Comparison of ENCODE assay signal across 14 mouse cellular contexts in genomic region chr17:90704773-90705172, GRCm38 (mm10).
A peak's percentile ranks its signal among the peaks of the same experiment; 100 is the strongest.
DNase-seq lines count a peak whose midpoint lies in the region; ATAC-seq lines count a peak whose summit lies in the region.
"Had no signal": no experiment of that assay in that cellular context is flagged by ENCODE, and none has a peak within 500 bp of the region (broad histone marks: within the 10 kb centered on the region; RNA-seq: fewer than 3 reads in every experiment).

No protein-coding gene starts in this region.

- no peak overlapping the region for H3K4me3 ChIP-seq in forebrain, embryonic 13.5 days
- no peak overlapping the region for H3K4me3 ChIP-seq in forebrain, embryonic 10.5 days
- H3K4me3 ChIP-seq in forebrain, embryonic 15.5 days = no peak overlapping the region
- H3K4me3 ChIP-seq in neural tube, embryonic 13.5 days = no peak overlapping the region
- no peak overlapping the region for H3K4me3 ChIP-seq in limb, embryonic 10.5 days
- H3K4me3 ChIP-seq: embryonic facial prominence, embryonic 15.5 days; kidney, embryonic 15.5 days; limb, embryonic 13.5 days had no signal

- peaks cover 7% of the 10 kb centered on the region; the same call in 1 of the 2 replicates for H3K4me1 ChIP-seq in forebrain, embryonic 13.5 days
- peaks cover 10% of the 10 kb centered on the region; the same call in 1 of the 2 replicates for H3K4me1 ChIP-seq in forebrain, embryonic 10.5 days
- H3K4me1 ChIP-seq in forebrain, embryonic 15.5 days = no peaks in the 10 kb centered on the region; the same call in 1 of the 2 replicates
- H3K4me1 ChIP-seq in neural tube, embryonic 13.5 days (replicated peaks) = peaks cover 7% of the 10 kb centered on the region; the same call in 1 of the 2 replicates
- 0 out of 2 replicates have a peak, but pooled peaks cover 2% of the 10 kb centered on the region for H3K4me1 ChIP-seq in limb, embryonic 10.5 days
- H3K4me1 ChIP-seq: embryonic facial prominence, embryonic 15.5 days; kidney, embryonic 15.5 days; limb, embryonic 13.5 days had no signal

- H3K27me3 ChIP-seq in forebrain, embryonic 13.5 days = peaks cover 4% of the 10 kb centered on the region; the same call in 1 of the 2 replicates
- peaks cover 30% of the 10 kb centered on the region for H3K27me3 ChIP-seq in forebrain, embryonic 10.5 days (ENCODE audit: poor library complexity, severe bottlenecking)
- H3K27me3 ChIP-seq in forebrain, embryonic 15.5 days = no peaks in the 10 kb centered on the region
- H3K27me3 ChIP-seq in neural tube, embryonic 13.5 days = no peaks in the 10 kb centered on the region
- no peaks in the 10 kb centered on the region for H3K27me3 ChIP-seq in limb, embryonic 10.5 days (ENCODE audit: low read depth, poor library complexity, severe bottlenecking)
- H3K27me3 ChIP-seq: embryonic facial prominence, embryonic 15.5 days; kidney, embryonic 15.5 days; limb, embryonic 13.5 days had no signal

- WGBS in forebrain, embryonic 13.5 days = 49% methylated on average over 4 of the region's 4 CpGs
- 88% methylated on average over 4 of the region's 4 CpGs for WGBS in forebrain, embryonic 10.5 days
- 24% methylated on average over 4 of the region's 4 CpGs for WGBS in forebrain, embryonic 15.5 days
- WGBS in neural tube, embryonic 13.5 days = 50% methylated on average over 4 of the region's 4 CpGs
- 90% methylated on average over 4 of the region's 4 CpGs for WGBS in limb, embryonic 10.5 days

- H3K27ac ChIP-seq in forebrain, embryonic 13.5 days = no peak overlapping the region
- H3K27ac ChIP-seq in forebrain, embryonic 10.5 days = no peak overlapping the region
- no peak overlapping the region for H3K27ac ChIP-seq in forebrain, embryonic 15.5 days (replicated peaks)
- no peak overlapping the region for H3K27ac ChIP-seq in neural tube, embryonic 13.5 days (replicated peaks)
- no peak overlapping the region for H3K27ac ChIP-seq in limb, embryonic 10.5 days
- H3K27ac ChIP-seq: embryonic facial prominence, embryonic 15.5 days; kidney, embryonic 15.5 days; limb, embryonic 13.5 days had no signal

- H3K9ac ChIP-seq in forebrain, embryonic 13.5 days = no peak overlapping the region
- no peak overlapping the region for H3K9ac ChIP-seq in forebrain, embryonic 15.5 days (replicated peaks)
- H3K9ac ChIP-seq in neural tube, embryonic 13.5 days = no peak overlapping the region
- H3K9ac ChIP-seq: embryonic facial prominence, embryonic 15.5 days; kidney, embryonic 15.5 days; limb, embryonic 13.5 days had no signal

- no peaks in the 10 kb centered on the region for H3K36me3 ChIP-seq in forebrain, embryonic 13.5 days (ENCODE audit: poor library complexity, severe bottlenecking)
- H3K36me3 ChIP-seq in forebrain, embryonic 10.5 days (replicated peaks) = no peaks in the 10 kb centered on the region
- H3K36me3 ChIP-seq in forebrain, embryonic 15.5 days = no peaks in the 10 kb centered on the region
- H3K36me3 ChIP-seq in neural tube, embryonic 13.5 days = no peaks in the 10 kb centered on the region
- no peaks in the 10 kb centered on the region for H3K36me3 ChIP-seq in limb, embryonic 10.5 days
- H3K36me3 ChIP-seq: embryonic facial prominence, embryonic 15.5 days; kidney, embryonic 15.5 days; limb, embryonic 13.5 days had no signal

- DNase-seq in forebrain, embryonic 10.5 days (ENCODE audit: extremely low spot score, low spot score) = no peak
- peak; percentile 60 to 61 for DNase-seq in layer of hippocampus, adult 8-10 months (ENCODE audit: low spot score in 2 of 2)
- no peak for DNase-seq in embryo, embryonic 9.5 days (ENCODE audit: extremely low spot score)
- no peak for DNase-seq in limb, embryonic 10.5 days (ENCODE audit: low spot score)
- DNase-seq in spleen, adult 18-20 months = no peak
- DNase-seq: adrenal gland, adult 8-10 months; heart, postnatal 14 days; thymus, postnatal 14 days had no signal

- peak; percentile 88 for ATAC-seq in forebrain, embryonic 13.5 days
- peak; percentile 92 for ATAC-seq in forebrain, embryonic 15.5 days (replicated peaks)
- peak; percentile 87 for ATAC-seq in neural tube, embryonic 13.5 days (ENCODE audit: low read depth)

- no peak overlapping the region for H3K4me2 ChIP-seq in forebrain, embryonic 13.5 days
- no peak overlapping the region for H3K4me2 ChIP-seq in forebrain, embryonic 15.5 days (replicated peaks)
- no peak overlapping the region for H3K4me2 ChIP-seq in neural tube, embryonic 13.5 days
- H3K4me2 ChIP-seq: embryonic facial prominence, embryonic 15.5 days; kidney, embryonic 15.5 days; limb, embryonic 13.5 days had no signal

- H3K9me3 ChIP-seq in forebrain, embryonic 13.5 days (replicated peaks) = no peaks in the 10 kb centered on the region
- H3K9me3 ChIP-seq in forebrain, embryonic 10.5 days = no peaks in the 10 kb centered on the region
- H3K9me3 ChIP-seq in forebrain, embryonic 15.5 days = no peaks in the 10 kb centered on the region
- no peaks in the 10 kb centered on the region for H3K9me3 ChIP-seq in neural tube, embryonic 13.5 days
- no peaks in the 10 kb centered on the region for H3K9me3 ChIP-seq in limb, embryonic 10.5 days (replicated peaks)
- H3K9me3 ChIP-seq: embryonic facial prominence, embryonic 15.5 days; kidney, embryonic 15.5 days; limb, embryonic 13.5 days had no signal

Comparison
In these comparisons a context has a peak if more than half of its experiments do, and no peak if none do; other contexts are left out.
1. DNase-seq: peak in layer of hippocampus, adult 8-10 months (2 of 2); none in forebrain, embryonic 10.5 days (single experiment), embryo, embryonic 9.5 days (single experiment), limb, embryonic 10.5 days (single experiment) and spleen, adult 18-20 months (0 of 2).
2. Peak in every context shown above with its lines, with median percentiles within 50 percentile points of each other: ATAC-seq.